Mouse (Mus musculus): ENCODE results near the gene Oosp2.
A peak's percentile ranks its signal among the peaks of the same experiment; 100 is the strongest.

Gene Oosp2

GRCm38 (mm10) chr19:11614805-11615204, 45.6 kb downstream of the Oosp2 start:
- Histone ChIP-seq H3K4me3 (replicated peaks; ENCODE audit: low read length) (no peak overlapping the region), H3K36me3 (ENCODE audit: insufficient read depth, low read length) (no peaks in the 10 kb centered on the region), H3K27me3 (ENCODE audit: insufficient read depth, low read length) (no peaks in the 10 kb centered on the region), H3K4me1 (replicated peaks; ENCODE audit: low read depth, low read length) (peaks cover 12% of the 10 kb centered on the region), H3K9me3 (ENCODE audit: low read length) (no peaks in the 10 kb centered on the region)
- TF ChIP-seq NANOG (IDR thresholded peaks at IDR 0.05; ENCODE audit: borderline replicate concordance, low read length) (no peak), CTCF (conservative IDR thresholded peaks at IDR 0.05; ENCODE audit: low read length) (no peak), POU5F1 (IDR thresholded peaks at IDR 0.05; ENCODE audit: borderline replicate concordance, low read length) (no peak)

GRCm38 (mm10) chr19:11613776-11614443, 46.4 kb downstream of the Oosp2 start:
- no peaks in the 10 kb centered on the region for H3K9me3 ChIP-seq (ENCODE audit: low read length)

GRCm38 (mm10) chr19:11613084-11613483, 47.3 kb downstream of the Oosp2 start:
- TF ChIP-seq NANOG (IDR thresholded peaks at IDR 0.05; ENCODE audit: borderline replicate concordance, low read length) (no peak), CTCF (conservative IDR thresholded peaks at IDR 0.05; ENCODE audit: low read length) (no peak), POU5F1 (IDR thresholded peaks at IDR 0.05; ENCODE audit: borderline replicate concordance, low read length) (no peak)
- no peaks in the 10 kb centered on the region for H3K27me3 ChIP-seq (ENCODE audit: insufficient read depth, low read length)
- peaks cover 12% of the 10 kb centered on the region for H3K4me1 ChIP-seq (replicated peaks; ENCODE audit: low read depth, low read length)
- no peaks in the 10 kb centered on the region for H3K36me3 ChIP-seq (ENCODE audit: insufficient read depth, low read length)
- H3K9me3 ChIP-seq (ENCODE audit: low read length): no peaks in the 10 kb centered on the region
- no peak overlapping the region for H3K4me3 ChIP-seq (replicated peaks; ENCODE audit: low read length)

More at GRCm38 (mm10) chr19:11613776-11614443, 46.4 kb downstream of the Oosp2 start:
- no peak overlapping the region for H3K4me3 ChIP-seq (replicated peaks; ENCODE audit: low read length)
- H3K27me3 ChIP-seq (ENCODE audit: insufficient read depth, low read length): no peaks in the 10 kb centered on the region
- no peak for TF ChIP-seq POU5F1 (IDR thresholded peaks at IDR 0.05; ENCODE audit: borderline replicate concordance, low read length)
- TF ChIP-seq CTCF (conservative IDR thresholded peaks at IDR 0.05; ENCODE audit: low read length): no peak
- no peak for TF ChIP-seq NANOG (IDR thresholded peaks at IDR 0.05; ENCODE audit: borderline replicate concordance, low read length)
- no peaks in the 10 kb centered on the region for H3K36me3 ChIP-seq (ENCODE audit: insufficient read depth, low read length)
- H3K4me1 ChIP-seq (replicated peaks; ENCODE audit: low read depth, low read length): peaks cover 12% of the 10 kb centered on the region

GRCm38 (mm10) chr19:11612293-11612692, 48.1 kb downstream of the Oosp2 start:
- Histone ChIP-seq H3K9me3 (ENCODE audit: low read length) (no peaks in the 10 kb centered on the region), H3K27me3 (ENCODE audit: insufficient read depth, low read length) (no peaks in the 10 kb centered on the region), H3K4me3 (replicated peaks; ENCODE audit: low read length) (no peak overlapping the region), H3K36me3 (ENCODE audit: insufficient read depth, low read length) (no peaks in the 10 kb centered on the region), H3K4me1 (replicated peaks; ENCODE audit: low read depth, low read length) (peaks cover 12% of the 10 kb centered on the region)
- TF ChIP-seq POU5F1 (IDR thresholded peaks at IDR 0.05; ENCODE audit: borderline replicate concordance, low read length): no peak
- no peak for TF ChIP-seq NANOG (IDR thresholded peaks at IDR 0.05; ENCODE audit: borderline replicate concordance, low read length)
- TF ChIP-seq CTCF (conservative IDR thresholded peaks at IDR 0.05; ENCODE audit: low read length): no peak

- Histone ChIP-seq H3K4me3 (replicated peaks; ENCODE audit: low read length) (no peak overlapping the region), H3K9me3 (ENCODE audit: low read length) (no peaks in the 10 kb centered on the region), H3K27me3 (ENCODE audit: insufficient read depth, low read length) (no peaks in the 10 kb centered on the region), H3K36me3 (ENCODE audit: insufficient read depth, low read length) (no peaks in the 10 kb centered on the region), H3K4me1 (replicated peaks; ENCODE audit: low read depth, low read length) (peaks cover 12% of the 10 kb centered on the region)
- TF ChIP-seq CTCF (conservative IDR thresholded peaks at IDR 0.05; ENCODE audit: low read length) (peak; percentile 58), POU5F1 (IDR thresholded peaks at IDR 0.05; ENCODE audit: borderline replicate concordance, low read length) (no peak)
Measured at GRCm38 (mm10) chr19:11611541-11611945, 48.8 kb downstream of the Oosp2 start.

- TF ChIP-seq NANOG (IDR thresholded peaks at IDR 0.05; ENCODE audit: borderline replicate concordance, low read length) (no peak), CTCF (conservative IDR thresholded peaks at IDR 0.05; ENCODE audit: low read length) (peak; percentile 76)
- H3K4me3 ChIP-seq (replicated peaks; ENCODE audit: low read length): no peak overlapping the region
- peaks cover 12% of the 10 kb centered on the region for H3K4me1 ChIP-seq (replicated peaks; ENCODE audit: low read depth, low read length)
Measured at GRCm38 (mm10) chr19:11608172-11608571, 52.2 kb downstream of the Oosp2 start.

GRCm38 (mm10) chr19:11604603-11605002, 55.8 kb downstream of the Oosp2 start, which contains the start of gene Ms4a6d:
Gene Ms4a6d, minus strand, starts transcription at chr19:11604849.
- no peak within 1 kb of the TSS for H3K4me3 ChIP-seq (replicated peaks; ENCODE audit: low read length)
- no peak for TF ChIP-seq POU5F1 (IDR thresholded peaks at IDR 0.05; ENCODE audit: borderline replicate concordance, low read length)
- TF ChIP-seq NANOG (IDR thresholded peaks at IDR 0.05; ENCODE audit: borderline replicate concordance, low read length): no peak
- TF ChIP-seq CTCF (conservative IDR thresholded peaks at IDR 0.05; ENCODE audit: low read length): no peak
- no peaks in the 10 kb centered on the region for H3K36me3 ChIP-seq (ENCODE audit: insufficient read depth, low read length)
- H3K4me1 ChIP-seq (replicated peaks; ENCODE audit: low read depth, low read length): no peaks in the 10 kb centered on the region
- peaks cover 6% of the 10 kb centered on the region; the same call in 1 of the 2 replicates for H3K9me3 ChIP-seq (ENCODE audit: low read length)
- no peaks in the 10 kb centered on the region for H3K27me3 ChIP-seq (ENCODE audit: insufficient read depth, low read length)

More at GRCm38 (mm10) chr19:11608172-11608571, 52.2 kb downstream of the Oosp2 start:
- H3K27me3 ChIP-seq (ENCODE audit: insufficient read depth, low read length): no peaks in the 10 kb centered on the region
- H3K9me3 ChIP-seq (ENCODE audit: low read length): no peaks in the 10 kb centered on the region
- H3K36me3 ChIP-seq (ENCODE audit: insufficient read depth, low read length): no peaks in the 10 kb centered on the region

GRCm38 (mm10) chr19:11602026-11602425, 58.3 kb downstream of the Oosp2 start:
- no peak overlapping the region for H3K4me3 ChIP-seq (replicated peaks; ENCODE audit: low read length)

More at GRCm38 (mm10) chr19:11602026-11602425, 58.3 kb downstream of the Oosp2 start:
- no peak for TF ChIP-seq NANOG (IDR thresholded peaks at IDR 0.05; ENCODE audit: borderline replicate concordance, low read length)
- TF ChIP-seq CTCF (conservative IDR thresholded peaks at IDR 0.05; ENCODE audit: low read length): peak; percentile 32; the same call in 1 of the 2 replicates
- no peak for TF ChIP-seq POU5F1 (IDR thresholded peaks at IDR 0.05; ENCODE audit: borderline replicate concordance, low read length)
- Histone ChIP-seq H3K36me3 (ENCODE audit: insufficient read depth, low read length) (no peaks in the 10 kb centered on the region), H3K4me1 (replicated peaks; ENCODE audit: low read depth, low read length) (no peaks in the 10 kb centered on the region), H3K27me3 (ENCODE audit: insufficient read depth, low read length) (no peaks in the 10 kb centered on the region), H3K9me3 (ENCODE audit: low read length) (peaks cover 6% of the 10 kb centered on the region; the same call in 1 of the 2 replicates)
